Mouse (Mus musculus) neural tube, embryonic 12.5 days (tissue): Measurements from ENCODE around the gene Mill1. TPM values are rescaled to one million over a fixed set of nuclear protein-coding genes. Genes with fewer than 3 reads are reported as not detected.
"Not testable (repeated sequence)": the region's sequence is repeated elsewhere in the genome, so short reads cannot be mapped to it uniquely, and the experiment has no call there.

ENCODE experiments used
- ATAC-seq: fragments of 200-750 bp; cut with Nextera tagmentation; 2 replicates; pipeline ENCODE4 v1.8.0; 2017; ENCODE audit warnings: low read depth, mild to moderate bottlenecking, moderate TSS enrichment, moderate library complexity; ENCODE audit not compliant: low FRiP score
- H3K27ac ChIP-seq: fragments of 300-500 bp; sonication (generic); 2 replicates; pipeline ENCODE4 v1.5.1; 2016
- H3K27me3 ChIP-seq: fragments of 300-500 bp; sonication (generic); replicated peaks from 2 replicates; pipeline ENCODE4 v1.6.1; 2016; ENCODE audit warnings: mild to moderate bottlenecking
- H3K36me3 ChIP-seq: fragments of 300-500 bp; sonication (generic); 2 replicates; pipeline ENCODE4 v1.6.1; 2016; ENCODE audit warnings: mild to moderate bottlenecking
- H3K4me1 ChIP-seq: fragments of 300-500 bp; sonication (generic); 2 replicates; pipeline ENCODE4 v1.6.1; 2016
- H3K4me2 ChIP-seq: fragments of 300-500 bp; sonication (generic); replicated peaks from 2 replicates; pipeline ENCODE4 v1.6.1; 2016; ENCODE audit warnings: mild to moderate bottlenecking
- H3K4me3 ChIP-seq: fragments of 300-500 bp; sonication (generic); 2 replicates; pipeline ENCODE4 v1.5.1; 2016
- H3K9ac ChIP-seq: fragments of 300-500 bp; sonication (generic); 2 replicates; pipeline ENCODE4 v1.6.1; 2016; ENCODE audit warnings: mild to moderate bottlenecking
- H3K9me3 ChIP-seq: fragments of 300-500 bp; sonication (generic); 2 replicates; pipeline ENCODE4 v1.6.1; 2016; ENCODE audit warnings: mild to moderate bottlenecking
- WGBS: fragments of 180-500 bp; shearing (Covaris S2); methylation state at CpG from one replicate; pipeline ENCODE4 v1.1.7; 2016; 5-methylcytosine and 5-hydroxymethylcytosine counted together
- polyA plus RNA-seq: library from polyadenylated mRNA; unstranded; fragments of >200 nt; fragmentation: Nextera tagmentation; extraction: Ambion mirVana; gene quantifications from 2 replicates; pipeline ENCODE4 v1.2.1, GENCODE M21; 2016

Mill1 gene
- polyA plus RNA-seq = not detected in 2 replicates

DNA sequence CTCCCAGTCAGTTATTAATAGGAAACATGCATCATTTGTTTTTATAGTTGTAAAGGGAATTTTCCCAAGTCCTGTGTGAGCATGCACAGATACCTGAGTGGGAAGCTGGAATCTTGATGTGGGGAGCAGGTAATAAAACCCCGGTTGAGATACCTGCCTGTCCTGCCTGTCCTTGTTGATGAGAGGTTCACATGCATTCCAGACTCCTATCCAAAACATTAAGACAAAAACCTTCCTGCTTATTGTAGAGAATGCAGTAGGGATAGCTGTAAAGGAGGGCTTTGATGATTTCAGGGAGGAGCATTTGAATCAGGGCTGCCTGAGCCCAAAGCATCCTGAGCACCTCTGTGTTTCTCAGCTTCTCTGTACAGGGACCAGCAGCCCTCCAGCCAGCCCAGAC, at the start of gene Mill1:
Mill1 (plus strand) TSS at position 301 of the 400 bp plus-strand sequence.
- H3K9ac ChIP-seq = no peak within 1 kb of the TSS
- no peak within 1 kb of the TSS for H3K27ac ChIP-seq
- 62% methylated on average over 1 of the region's 1 CpGs for WGBS

DNA sequence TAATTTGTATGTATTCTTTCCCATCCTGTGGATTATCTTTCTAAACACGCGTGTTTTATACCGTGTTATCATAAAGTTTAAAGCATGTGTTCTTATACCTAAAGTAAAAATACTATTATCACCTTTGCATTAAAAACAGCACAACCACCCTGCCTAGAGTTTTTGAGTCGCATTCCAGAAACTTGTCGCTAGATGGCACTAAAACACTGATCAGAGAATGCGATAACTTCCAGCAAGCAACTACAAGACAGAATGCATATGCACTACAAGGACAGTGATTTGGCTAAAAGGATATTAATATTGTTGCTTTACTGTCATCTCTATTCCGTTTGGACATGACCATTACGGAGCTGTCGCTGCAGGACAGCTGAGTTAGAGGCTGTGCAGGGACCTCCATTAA, 34.2 kb upstream of the Mill1 start:
- H3K4me1 ChIP-seq = no peaks in the 10 kb centered on the region
- ATAC-seq = no peak
- no peak overlapping the region for H3K4me2 ChIP-seq
- no peak overlapping the region for H3K4me3 ChIP-seq
- no peak overlapping the region for H3K9ac ChIP-seq
- WGBS = 13% methylated on average over 9 of the region's 9 CpGs
- 0 out of 2 replicates have a peak, but pooled peaks cover 6% of the 10 kb centered on the region for H3K9me3 ChIP-seq
- H3K27me3 ChIP-seq = no peaks in the 10 kb centered on the region
- H3K27ac ChIP-seq = no peak overlapping the region
- no peaks in the 10 kb centered on the region for H3K36me3 ChIP-seq

More for the DNA sequence above, at the start of gene Mill1:
- peaks cover 26% of the 10 kb centered on the region; the same call in 1 of the 2 replicates for H3K9me3 ChIP-seq
- H3K4me1 ChIP-seq = no peaks in the 10 kb centered on the region
- H3K27me3 ChIP-seq = no peaks in the 10 kb centered on the region
- H3K4me2 ChIP-seq = no peak within 1 kb of the TSS
- H3K4me3 ChIP-seq = no peak within 1 kb of the TSS
- ATAC-seq = no peak
- H3K36me3 ChIP-seq = no peaks in the 10 kb centered on the region

DNA sequence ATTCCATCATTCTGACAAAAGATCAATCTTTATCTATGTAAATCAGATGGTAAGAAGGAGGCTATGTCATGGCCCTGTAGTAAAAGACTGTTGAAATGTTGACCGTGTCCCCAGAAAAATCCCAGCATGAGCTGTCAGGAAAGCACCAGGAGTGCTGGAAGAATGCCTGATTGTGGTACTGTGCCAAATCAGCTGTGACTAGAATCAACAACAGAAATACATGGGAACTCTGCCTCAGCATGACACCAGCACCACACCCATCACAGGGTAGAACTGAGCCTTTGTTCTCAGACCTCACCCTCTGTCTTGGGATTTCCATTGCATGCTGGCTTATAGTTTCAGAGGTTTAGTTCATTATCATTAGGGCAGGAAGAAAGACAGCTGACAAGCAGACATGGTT, 30.4 kb upstream of the Mill1 start:
- Histone ChIP-seq H3K27me3 (no peaks in the 10 kb centered on the region), H3K27ac (no peak overlapping the region), H3K4me1 (no peaks in the 10 kb centered on the region), H3K4me3 (no peak overlapping the region), H3K4me2 (no peak overlapping the region), H3K9ac (no peak overlapping the region), H3K9me3 (peaks cover 16% of the 10 kb centered on the region; the same call in 1 of the 2 replicates), H3K36me3 (no peaks in the 10 kb centered on the region)
- WGBS = 66% methylated on average over 1 of the region's 1 CpGs
- no peak for ATAC-seq

DNA sequence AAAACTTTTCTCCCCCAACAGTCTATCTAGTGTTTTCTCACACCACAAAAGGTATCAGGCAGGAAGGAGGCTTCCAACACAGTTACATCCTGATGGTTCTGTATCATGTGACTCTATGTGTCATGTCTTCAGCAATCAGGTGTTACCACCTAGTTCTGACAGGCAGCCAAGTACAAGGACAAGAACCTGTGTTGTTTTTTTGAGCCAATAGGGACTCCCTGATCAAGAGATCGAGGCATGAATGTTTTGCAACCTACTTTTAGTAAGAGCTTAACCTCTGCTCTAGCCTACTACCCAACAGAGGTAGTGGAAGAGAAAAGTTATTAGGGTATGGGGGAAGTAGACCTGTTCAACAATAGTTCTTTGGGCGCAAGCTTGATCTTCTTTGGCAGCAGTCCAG, 6.6 kb upstream of the Mill1 start:
- Histone ChIP-seq H3K9ac (no peak overlapping the region), H3K9me3 (peaks cover 27% of the 10 kb centered on the region), H3K36me3 (no peaks in the 10 kb centered on the region), H3K4me3 (no peak overlapping the region), H3K27ac (no peak overlapping the region), H3K4me1 (no peaks in the 10 kb centered on the region), H3K4me2 (no peak overlapping the region), H3K27me3 (no peaks in the 10 kb centered on the region)
- WGBS = 78% methylated on average over 2 of the region's 2 CpGs
- ATAC-seq = no peak

DNA sequence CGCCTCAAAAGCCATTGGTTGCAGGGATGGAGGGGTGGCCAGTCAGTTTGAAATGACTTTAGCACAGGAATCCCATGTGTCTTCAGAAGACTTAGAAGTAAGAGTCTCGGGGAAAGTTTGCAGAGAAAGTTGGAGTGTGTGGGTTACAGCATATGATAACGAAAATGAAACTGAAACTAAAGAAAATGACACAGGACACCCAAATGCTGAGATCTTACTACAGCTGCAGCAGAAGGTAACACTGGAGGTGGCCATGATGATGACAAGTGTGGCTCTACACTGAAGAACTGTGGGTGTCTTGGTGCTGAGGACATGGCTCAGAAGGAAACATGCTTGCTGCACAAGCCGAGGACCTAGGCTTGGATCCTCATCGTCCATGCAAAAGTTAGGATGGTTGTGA, 3.9 kb upstream of the Mill1 start:
- H3K4me1 ChIP-seq = no peaks in the 10 kb centered on the region
- no peak for ATAC-seq
- peaks cover 28% of the 10 kb centered on the region for H3K9me3 ChIP-seq
- H3K4me3 ChIP-seq = no peak overlapping the region
- WGBS = 83% methylated on average over 5 of the region's 5 CpGs
- no peaks in the 10 kb centered on the region for H3K27me3 ChIP-seq
- no peak overlapping the region for H3K9ac ChIP-seq
- H3K27ac ChIP-seq = no peak overlapping the region
- H3K4me2 ChIP-seq = no peak overlapping the region
- no peaks in the 10 kb centered on the region for H3K36me3 ChIP-seq

DNA sequence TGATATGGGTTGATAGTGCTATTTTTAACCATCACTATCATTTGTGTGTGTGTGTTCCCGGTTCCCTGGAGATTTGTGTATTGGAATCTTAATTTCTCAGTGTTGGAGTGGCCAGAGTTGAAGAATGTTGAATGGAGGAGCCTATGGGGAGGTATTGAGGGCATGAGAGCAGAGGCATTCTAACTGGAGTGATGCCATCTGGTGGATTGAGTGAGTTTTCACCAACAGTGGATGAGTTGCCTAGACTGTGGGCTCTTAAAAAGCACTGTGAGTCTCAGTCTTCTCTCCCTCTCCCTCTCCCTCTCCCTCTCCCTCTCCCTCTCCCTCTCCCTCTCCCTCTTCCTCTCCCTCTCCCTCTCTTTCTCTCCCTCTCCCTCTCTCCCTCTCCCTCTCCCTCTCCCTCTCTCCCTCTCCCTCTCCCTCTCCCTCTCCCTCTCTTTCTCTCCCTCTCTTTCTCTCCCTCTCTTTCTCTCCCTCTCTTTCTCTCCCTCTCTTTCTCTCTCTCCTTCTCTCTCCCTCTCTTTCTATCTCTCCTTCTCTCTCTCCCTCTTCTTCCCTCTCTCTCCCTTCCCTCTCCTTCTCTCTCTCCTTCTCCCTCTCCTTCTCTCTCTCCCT, 1.1 kb upstream of the Mill1 start:
- not testable (repeated sequence) for H3K27me3 ChIP-seq, ATAC-seq, H3K36me3 ChIP-seq, H3K4me3 ChIP-seq, H3K4me1 ChIP-seq, H3K4me2 ChIP-seq, H3K27ac ChIP-seq, H3K9ac ChIP-seq
- WGBS = 49% methylated on average over 1 of the region's 1 CpGs
- peaks cover 28% of the 10 kb centered on the region for H3K9me3 ChIP-seq

DNA sequence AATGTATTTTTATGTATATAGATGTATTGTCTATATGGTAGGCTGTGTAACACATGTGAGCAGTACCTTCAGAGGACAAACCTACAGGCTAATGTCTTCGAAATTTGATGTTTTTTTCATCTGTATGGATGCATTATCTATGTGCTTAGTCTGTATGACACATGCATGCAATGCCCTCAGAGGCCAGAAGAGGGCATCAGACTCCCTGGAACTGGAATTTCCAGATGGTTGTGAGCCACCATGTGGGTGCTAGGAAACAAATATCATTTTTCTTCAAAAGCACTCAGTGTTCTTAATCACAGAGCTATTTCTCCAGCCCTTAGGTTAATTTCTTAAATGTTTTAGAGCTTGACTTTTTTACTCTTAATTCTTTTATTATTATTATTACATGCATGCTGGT, 15.1 kb downstream of the Mill1 start:
- Histone ChIP-seq H3K9ac (no peak overlapping the region), H3K27ac (no peak overlapping the region), H3K4me1 (no peaks in the 10 kb centered on the region), H3K4me2 (no peak overlapping the region), H3K9me3 (peaks cover 45% of the 10 kb centered on the region), H3K4me3 (no peak overlapping the region), H3K27me3 (no peaks in the 10 kb centered on the region), H3K36me3 (no peaks in the 10 kb centered on the region)
- no peak for ATAC-seq
- 45% methylated on average over 1 of the region's 1 CpGs for WGBS

DNA sequence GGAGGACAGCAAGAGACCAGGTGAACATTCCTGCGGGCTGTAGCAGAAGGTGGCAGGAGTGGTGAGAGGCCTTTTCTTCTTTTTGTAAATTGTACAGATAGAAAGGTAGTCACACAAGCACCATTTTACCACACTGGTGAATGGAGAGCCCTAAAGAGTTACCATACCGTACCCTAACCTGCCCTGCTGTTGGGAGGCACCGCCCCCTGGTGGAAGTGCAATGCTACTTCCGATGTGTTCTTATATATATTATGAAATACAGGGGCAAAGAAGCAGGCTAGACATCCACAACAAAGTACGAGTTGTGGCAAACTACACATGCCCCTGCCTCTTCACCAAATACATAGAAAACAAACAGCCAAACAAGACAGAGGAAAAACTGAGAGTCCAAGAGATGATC, 19.9 kb downstream of the Mill1 start:
- no peaks in the 10 kb centered on the region for H3K27me3 ChIP-seq
- no peak overlapping the region for H3K4me3 ChIP-seq
- H3K27ac ChIP-seq = no peak overlapping the region
- no peak for ATAC-seq
- peaks cover 41% of the 10 kb centered on the region for H3K9me3 ChIP-seq
- no peak overlapping the region for H3K4me2 ChIP-seq
- no peak overlapping the region for H3K9ac ChIP-seq
- WGBS = 61% methylated on average over 5 of the region's 5 CpGs
- H3K4me1 ChIP-seq = no peaks in the 10 kb centered on the region
- H3K36me3 ChIP-seq = no peaks in the 10 kb centered on the region

Other genes with a start within 250 kb of the Mill1 start
- gene Ceacam13, start 235.5 kb upstream of the Mill1 start, polyA plus RNA-seq = not detected in 2 replicates
- not detected in 2 replicates for gene Ceacam12, start 179.4 kb upstream of the Mill1 start, polyA plus RNA-seq
- gene Igfl3, start 68.9 kb upstream of the Mill1 start, polyA plus RNA-seq = not detected in 2 replicates
- gene Psg18, start 109.7 kb downstream of the Mill1 start, polyA plus RNA-seq = not detected in 2 replicates
- gene Psg28, start 186.7 kb downstream of the Mill1 start, polyA plus RNA-seq = not detected in 2 replicates
- not detected in 2 replicates for gene Psg26, start 238.8 kb downstream of the Mill1 start, polyA plus RNA-seq